17 mouse cellular contexts compared by ENCODE assay signal in genomic region chr12:111791474-111792104, GRCm38 (mm10). TPM values are rescaled to one million over a fixed set of nuclear protein-coding genes. Genes with fewer than 3 reads are reported as not detected.
DNase-seq lines count a peak whose midpoint lies in the region; ATAC-seq and TF ChIP-seq lines count a peak whose summit lies in the region.
"Had no signal": no experiment of that assay in that cellular context is flagged by ENCODE, and none has a peak within 500 bp of the region (broad histone marks: within the 10 kb centered on the region; RNA-seq: fewer than 3 reads in every experiment).

No protein-coding gene starts in this region.

- H3K4me3 ChIP-seq in forebrain, embryonic 12.5 days (replicated peaks) = no peak overlapping the region
- no peak overlapping the region for H3K4me3 ChIP-seq in forebrain, embryonic 10.5 days
- no peak overlapping the region for H3K4me3 ChIP-seq in liver, adult 2 months (ENCODE audit: insufficient read depth, low read depth, low read length)
- H3K4me3 ChIP-seq: embryonic facial prominence, embryonic 10.5 days; erythroblast, embryonic 14.5 days; gastrocnemius, adult 2 months; heart, adult 2 months; limb, embryonic 12.5 days had no signal

- H3K27me3 ChIP-seq in forebrain, embryonic 12.5 days = no peaks in the 10 kb centered on the region
- H3K27me3 ChIP-seq in forebrain, embryonic 10.5 days (ENCODE audit: poor library complexity, severe bottlenecking) = no peaks in the 10 kb centered on the region
- no peaks in the 10 kb centered on the region for H3K27me3 ChIP-seq in liver, adult 2 months (ENCODE audit: control insufficient read depth, insufficient read depth, low read length)
- H3K27me3 ChIP-seq: limb, embryonic 12.5 days had no signal

- 86% methylated on average over 13 of the region's 13 CpGs for WGBS in forebrain, embryonic 12.5 days
- WGBS in forebrain, embryonic 10.5 days = 94% methylated on average over 13 of the region's 13 CpGs
- 90% methylated on average over 13 of the region's 13 CpGs for WGBS in liver, adult 2 months

- H3K9me3 ChIP-seq in forebrain, embryonic 12.5 days = no peaks in the 10 kb centered on the region
- no peaks in the 10 kb centered on the region for H3K9me3 ChIP-seq in forebrain, embryonic 10.5 days
- H3K9me3 ChIP-seq: embryonic facial prominence, embryonic 10.5 days; limb, embryonic 12.5 days had no signal

- intact Hi-C loops in heart, postnatal 10 days (cut with DNase I) = no loop called here

- no peak for TF ChIP-seq POLR2A in liver, adult 2 months (IDR thresholded peaks at IDR 0.05; ENCODE audit: extremely low read depth, insufficient read depth, low read length)

- H3K9ac ChIP-seq in forebrain, embryonic 12.5 days = no peak overlapping the region
- H3K9ac ChIP-seq in liver, adult 2 months (ENCODE audit: low read depth, low read length) = no peak overlapping the region
- H3K9ac ChIP-seq: limb, embryonic 12.5 days; lung, embryonic 14.5 days had no signal

- no peak overlapping the region for H3K4me2 ChIP-seq in forebrain, embryonic 12.5 days
- H3K4me2 ChIP-seq: limb, embryonic 12.5 days; lung, embryonic 14.5 days had no signal

- H3K27ac ChIP-seq in forebrain, embryonic 12.5 days = peak overlapping the region; percentile 69
- H3K27ac ChIP-seq in forebrain, embryonic 10.5 days = no peak overlapping the region
- H3K27ac ChIP-seq in liver, adult 2 months (replicated peaks; ENCODE audit: insufficient read depth, low read depth, low read length) = peak overlapping the region; percentile 90; the same call in 1 of the 2 replicates
- H3K27ac ChIP-seq: embryonic facial prominence, embryonic 10.5 days; gastrocnemius, adult 2 months; heart, adult 2 months; limb, embryonic 12.5 days; macrophage had no signal

- no peak for TF ChIP-seq CTCF in liver, adult 2 months (IDR thresholded peaks at IDR 0.05; ENCODE audit: low read depth, low read length)

- DNase-seq in forebrain, embryonic 10.5 days (ENCODE audit: extremely low spot score, low spot score) = no peak
- no peak for DNase-seq in liver, adult 2 months (ENCODE audit: extremely low read depth, low read depth, low spot score)
- no peak for DNase-seq in liver
- peak; percentile 46 for DNase-seq in right cerebral cortex, postnatal 25 days
- no peak for DNase-seq in right cerebral cortex, postnatal 4 days
- DNase-seq in heart, postnatal 10 days = no peak
- no peak for DNase-seq in gastrocnemius, postnatal 10 days
- DNase-seq: cerebellum, postnatal 14 days; gastrocnemius, adult 2 months; heart, adult 2 months; lung, embryonic 14.5 days had no signal

- H3K79me2 ChIP-seq in liver, adult 2 months (ENCODE audit: control insufficient read depth, insufficient read depth, low read length) = peaks cover 2% of the 10 kb centered on the region; the same call in 1 of the 2 replicates

- no peak for ATAC-seq in forebrain, embryonic 12.5 days (ENCODE audit: low FRiP score)
- ATAC-seq: activated CD4-positive, CD25-positive, alpha-beta regulatory T cell, adult 4 months had no signal

- peaks cover 4% of the 10 kb centered on the region; the same call in 1 of the 2 replicates for H3K4me1 ChIP-seq in forebrain, embryonic 12.5 days
- H3K4me1 ChIP-seq in forebrain, embryonic 10.5 days = no peaks in the 10 kb centered on the region
- peaks cover 19% of the 10 kb centered on the region for H3K4me1 ChIP-seq in liver, adult 2 months (ENCODE audit: control insufficient read depth, insufficient read depth, low read length)
- H3K4me1 ChIP-seq: embryonic facial prominence, embryonic 10.5 days; limb, embryonic 12.5 days had no signal

- H3K36me3 ChIP-seq in forebrain, embryonic 12.5 days (replicated peaks) = peaks cover 99% of the 10 kb centered on the region
- peaks cover 100% of the 10 kb centered on the region for H3K36me3 ChIP-seq in forebrain, embryonic 10.5 days (replicated peaks)
- peaks cover 10% of the 10 kb centered on the region for H3K36me3 ChIP-seq in liver, adult 2 months (ENCODE audit: control insufficient read depth, insufficient read depth, low read length)

RNA-seq across cellular contexts. Expression of gene Xrcc3, which starts 22.1 kb away (rescaled TPM):
- 10.0 and 11.6 TPM in 2 replicates for polyA plus RNA-seq in forebrain, embryonic 12.5 days (2016; fragmentation: Nextera tagmentation; extraction: Ambion mirVana)
- polyA plus RNA-seq in forebrain, embryonic 10.5 days (2016; fragmentation: Nextera tagmentation; extraction: Ambion mirVana) = 16.7 and 21.5 TPM in 2 replicates
- 1.1 and 2.6 TPM in 2 replicates for total RNA-seq in liver, adult 2 months (2014; rRNA removed)
- 4.4 and 4.6 TPM in 2 replicates for polyA plus RNA-seq in liver, adult 2 months (2012; rRNA removed)
- total RNA-seq in heart, postnatal 10 days (2021) = 1 to 10 TPM; 3.5 to 4.0 TPM
- 1 to 10 TPM; 1.6 to 2.0 TPM for total RNA-seq in gastrocnemius, postnatal 10 days (2021)

RNA-seq across cellular contexts. Expression of gene Zfyve21, which starts 22.4 kb away (rescaled TPM):
- 50.3 and 55.0 TPM in 2 replicates for polyA plus RNA-seq in forebrain, embryonic 12.5 days (2016; fragmentation: Nextera tagmentation; extraction: Ambion mirVana)
- 68.2 and 69.3 TPM in 2 replicates for polyA plus RNA-seq in forebrain, embryonic 10.5 days (2016; fragmentation: Nextera tagmentation; extraction: Ambion mirVana)
- total RNA-seq in liver, adult 2 months (2014; rRNA removed) = 63.3 and 75.6 TPM in 2 replicates
- polyA plus RNA-seq in liver, adult 2 months (2012; rRNA removed) = 65.5 and 72.8 TPM in 2 replicates
- 10 to 100 TPM; 44.5 to 53.2 TPM for total RNA-seq in heart, postnatal 10 days (2021)
- total RNA-seq in gastrocnemius, postnatal 10 days (2021) = 10 to 100 TPM; 19.6 to 21.9 TPM

RNA-seq across cellular contexts. Expression of gene Klc1, which starts 32.9 kb away (rescaled TPM):
- 302 and 307 TPM in 2 replicates for polyA plus RNA-seq in forebrain, embryonic 12.5 days (2016; fragmentation: Nextera tagmentation; extraction: Ambion mirVana)
- polyA plus RNA-seq in forebrain, embryonic 10.5 days (2016; fragmentation: Nextera tagmentation; extraction: Ambion mirVana) = 137 and 141 TPM in 2 replicates
- 15.3 and 18.8 TPM in 2 replicates for total RNA-seq in liver, adult 2 months (2014; rRNA removed)
- polyA plus RNA-seq in liver, adult 2 months (2012; rRNA removed) = 11.7 and 17.4 TPM in 2 replicates
- total RNA-seq in heart, postnatal 10 days (2021) = 100 to 1,000 TPM; 151 to 166 TPM
- total RNA-seq in gastrocnemius, postnatal 10 days (2021) = 10 to 100 TPM; 81.0 to 96.2 TPM
